Mouse (Mus musculus) forebrain, embryonic 12.5 days (tissue): ENCODE data around the gene Dda1. TPM values are rescaled to one million over a fixed set of nuclear protein-coding genes. Genes with fewer than 3 reads are reported as not detected.
A peak's percentile ranks its signal among the peaks of the same experiment; 100 is the strongest.

Experiments
- ATAC-seq: fragments of 200-750 bp; cut with Nextera tagmentation; 2 replicates; pipeline ENCODE4 v1.8.0; 2017; ENCODE audit warnings: moderate TSS enrichment; ENCODE audit not compliant: low FRiP score
- H3K27ac ChIP-seq: fragments of 300-500 bp; sonication (generic); 2 replicates; pipeline ENCODE4 v1.5.1; 2016; ENCODE audit warnings: mild to moderate bottlenecking
- H3K27me3 ChIP-seq: fragments of 300-500 bp; sonication (generic); 2 replicates; pipeline ENCODE4 v1.6.1; 2016; ENCODE audit warnings: mild to moderate bottlenecking
- H3K36me3 ChIP-seq: fragments of 300-500 bp; sonication (generic); replicated peaks from 2 replicates; pipeline ENCODE4 v1.6.1; 2016; ENCODE audit warnings: mild to moderate bottlenecking
- H3K4me1 ChIP-seq: fragments of 300-500 bp; sonication (generic); 2 replicates; pipeline ENCODE4 v1.6.1; 2016
- H3K4me2 ChIP-seq: fragments of 300-500 bp; sonication (generic); 2 replicates; pipeline ENCODE4 v1.6.1; 2016; ENCODE audit warnings: mild to moderate bottlenecking, moderate library complexity
- H3K4me3 ChIP-seq: fragments of 300-500 bp; sonication (generic); replicated peaks from 2 replicates; pipeline ENCODE4 v1.5.1; 2016; ENCODE audit warnings: mild to moderate bottlenecking
- H3K9ac ChIP-seq: fragments of 300-500 bp; sonication (generic); 2 replicates; pipeline ENCODE4 v1.6.1; 2016; ENCODE audit warnings: mild to moderate bottlenecking
- H3K9me3 ChIP-seq: fragments of 300-500 bp; sonication (generic); 2 replicates; pipeline ENCODE4 v1.6.1; 2016
- WGBS: fragments of 180-500 bp; shearing (Covaris S2); methylation state at CpG from one replicate; pipeline ENCODE4 v1.1.7; 2016; 5-methylcytosine and 5-hydroxymethylcytosine counted together
- polyA plus RNA-seq: library from polyadenylated mRNA; unstranded; fragments of >200 nt; fragmentation: Nextera tagmentation; extraction: Ambion mirVana; gene quantifications from 2 replicates; pipeline ENCODE4 v1.2.1, GENCODE M21; 2016

Gene Dda1
- polyA plus RNA-seq, 1 experiment from 2014 or later = 146 TPM

GRCm38 (mm10) chr8:71461152-71461840 is 7.7 kb upstream of the Dda1 start:
- no peaks in the 10 kb centered on the region for H3K9me3 ChIP-seq
- no peak overlapping the region for H3K27ac ChIP-seq
- ATAC-seq = no peak
- no peak overlapping the region for H3K4me2 ChIP-seq
- H3K36me3 ChIP-seq = peaks cover 58% of the 10 kb centered on the region
- no peak overlapping the region for H3K9ac ChIP-seq
- H3K27me3 ChIP-seq = no peaks in the 10 kb centered on the region
- WGBS = 87% methylated on average over 47 of the region's 47 CpGs
- 0 out of 2 replicates have a peak overlapping the region, but pooled peaks have one; percentile 4 for H3K4me3 ChIP-seq
- peaks cover 51% of the 10 kb centered on the region for H3K4me1 ChIP-seq

DNA sequence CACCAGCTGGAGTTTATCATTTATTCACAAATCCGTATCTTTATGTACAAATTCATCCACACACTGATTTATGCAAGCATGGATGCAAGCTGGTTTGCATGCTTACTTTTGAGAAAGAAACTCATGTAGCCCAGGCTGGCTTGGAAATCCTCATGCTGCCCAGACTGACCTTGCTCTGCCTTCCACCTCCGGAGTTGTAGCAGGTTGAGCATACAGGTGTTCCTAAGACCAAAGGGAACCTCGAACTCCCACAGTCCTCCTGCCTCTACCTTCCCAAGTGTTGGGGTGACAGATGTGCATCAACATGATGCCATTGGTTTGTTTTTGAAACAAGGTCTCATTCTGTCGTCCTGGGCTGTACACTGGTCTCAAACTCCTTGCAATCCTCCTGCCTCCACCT is 6.8 kb upstream of the Dda1 start:
- 70% methylated on average over 4 of the region's 4 CpGs for WGBS
- Histone ChIP-seq H3K4me1 (peaks cover 51% of the 10 kb centered on the region), H3K36me3 (peaks cover 50% of the 10 kb centered on the region), H3K4me3 (peak overlapping the region; percentile 80), H3K9ac (peak overlapping the region; percentile 87), H3K4me2 (peak overlapping the region; percentile 89), H3K27me3 (no peaks in the 10 kb centered on the region), H3K27ac (no peak overlapping the region), H3K9me3 (no peaks in the 10 kb centered on the region)
- ATAC-seq = no peak

DNA sequence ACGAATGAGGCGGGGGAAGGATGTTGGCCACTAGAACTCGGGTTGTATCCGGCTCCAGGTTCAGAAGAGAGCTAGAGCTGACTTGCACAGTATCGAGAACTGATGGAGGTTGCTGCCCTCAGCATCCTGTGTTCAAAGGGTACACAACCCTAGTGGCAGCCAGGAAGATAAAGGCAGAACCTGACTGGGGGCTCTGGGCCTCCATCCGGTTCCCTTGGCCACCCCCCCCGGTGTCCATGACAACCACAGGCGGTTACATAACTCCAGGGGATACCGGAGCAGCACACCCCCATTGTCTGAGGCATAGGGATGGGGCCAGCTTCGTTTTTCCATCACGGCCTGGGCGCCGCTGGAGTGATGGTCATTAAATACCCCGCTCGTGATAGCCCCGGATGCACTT is 6.2 kb upstream of the Dda1 start:
- ATAC-seq = peak; percentile 4
- Histone ChIP-seq H3K9me3 (no peaks in the 10 kb centered on the region), H3K36me3 (peaks cover 44% of the 10 kb centered on the region), H3K9ac (peak overlapping the region; percentile 87), H3K4me2 (peak overlapping the region; percentile 89), H3K27ac (0 out of 2 replicates have a peak overlapping the region, but pooled peaks have one; percentile 80), H3K4me3 (peak overlapping the region; percentile 80), H3K27me3 (no peaks in the 10 kb centered on the region), H3K4me1 (peaks cover 51% of the 10 kb centered on the region)
- 6% methylated on average over 16 of the region's 16 CpGs for WGBS

DNA sequence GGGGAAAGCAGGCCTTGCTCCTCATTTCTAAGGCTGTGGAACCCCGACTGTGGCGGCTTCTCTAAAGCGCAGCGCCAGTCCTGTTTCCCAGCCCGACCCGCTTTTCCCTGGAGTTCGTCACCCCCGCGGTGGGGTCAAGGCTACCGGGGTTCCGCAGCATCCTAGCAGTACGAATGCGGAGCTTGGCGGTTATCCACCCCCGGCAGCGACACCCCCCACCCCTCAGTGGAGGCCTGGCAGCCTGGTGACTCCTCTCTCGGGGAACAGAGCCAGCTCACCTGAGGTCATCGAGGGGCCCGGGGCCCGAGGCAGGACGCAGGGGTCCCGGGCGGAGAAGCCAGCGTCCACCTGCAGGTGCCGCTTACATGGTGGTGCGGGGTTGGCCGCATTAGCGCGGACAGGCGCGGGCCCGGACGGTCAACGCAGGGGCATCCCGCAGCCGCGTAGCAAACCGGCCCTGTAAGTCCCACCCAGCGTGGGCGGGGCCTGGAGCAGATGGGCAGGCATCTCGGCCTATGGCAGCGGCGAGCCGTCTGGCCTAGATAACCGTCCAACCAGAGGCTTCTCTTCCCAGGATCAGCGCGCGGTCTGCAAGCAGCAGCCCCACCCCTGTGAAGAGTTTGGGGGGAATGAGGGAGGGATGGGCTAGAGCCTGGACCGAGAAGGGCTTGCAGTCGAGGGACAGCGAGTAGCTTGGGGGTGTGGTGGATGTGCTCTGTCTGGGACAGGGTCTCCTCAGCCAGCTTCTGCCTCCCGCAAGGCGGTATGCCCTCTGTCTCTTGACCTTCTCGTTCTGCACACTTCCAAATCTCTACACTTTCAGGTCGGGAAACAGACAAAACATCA is 5.6 kb upstream of the Dda1 start, which contains the start of gene Abhd8:
Gene Abhd8, minus strand, starts transcription at position 468 of the 846 bp plus-strand sequence.
- peaks cover 38% of the 10 kb centered on the region for H3K36me3 ChIP-seq
- H3K4me2 ChIP-seq = peak within 1 kb of the TSS; percentile 89
- peak within 1 kb of the TSS; percentile 80 for H3K27ac ChIP-seq
- peak within 1 kb of the TSS; percentile 87 for H3K9ac ChIP-seq
- peak within 1 kb of the TSS; percentile 80 for H3K4me3 ChIP-seq
- H3K27me3 ChIP-seq = no peaks in the 10 kb centered on the region
- H3K9me3 ChIP-seq = no peaks in the 10 kb centered on the region
- H3K4me1 ChIP-seq = peaks cover 50% of the 10 kb centered on the region
- peak; percentile 86 for ATAC-seq
- WGBS = under 1% methylated on average over 55 of the region's 55 CpGs

- H3K4me2 ChIP-seq = peak within 1 kb of the TSS; percentile 89
- no peaks in the 10 kb centered on the region for H3K9me3 ChIP-seq
- peak within 1 kb of the TSS; percentile 80 for H3K27ac ChIP-seq
- H3K4me3 ChIP-seq = peak within 1 kb of the TSS; percentile 80
- under 1% methylated on average over 59 of the region's 59 CpGs for WGBS
- ATAC-seq = peak; percentile 77
- no peaks in the 10 kb centered on the region for H3K27me3 ChIP-seq
- H3K36me3 ChIP-seq = peaks cover 24% of the 10 kb centered on the region
- peak within 1 kb of the TSS; percentile 87 for H3K9ac ChIP-seq
- H3K4me1 ChIP-seq = peaks cover 47% of the 10 kb centered on the region
Observed at GRCm38 (mm10) chr8:71464513-71465500, 4.2 kb upstream of the Dda1 start, which contains the start of gene Mrpl34. Gene Mrpl34 (plus strand): TSS chr8:71464959.

DNA sequence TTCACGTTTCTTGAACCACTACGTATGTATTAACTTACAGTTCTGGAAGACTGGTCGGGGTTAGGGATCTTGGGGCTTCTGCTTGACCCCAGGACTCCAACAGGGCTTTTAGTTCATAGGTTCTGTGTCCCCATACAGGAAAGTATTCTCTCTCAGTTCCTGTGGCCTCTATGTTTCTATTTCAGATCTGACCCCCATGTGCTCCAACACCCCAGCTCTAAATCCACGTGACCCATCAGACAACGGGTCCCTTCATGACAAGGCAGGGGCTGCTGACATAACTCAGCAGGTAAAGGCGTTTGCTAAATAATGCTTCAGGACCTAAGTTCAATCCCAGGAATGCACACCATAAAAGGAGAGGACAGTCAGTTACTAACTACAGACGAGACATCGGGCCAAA is 3.3 kb upstream of the Dda1 start:
- no peaks in the 10 kb centered on the region for H3K27me3 ChIP-seq
- no peak overlapping the region for H3K27ac ChIP-seq
- ATAC-seq = no peak
- H3K4me2 ChIP-seq = peak overlapping the region; percentile 89
- H3K9ac ChIP-seq = peak overlapping the region; percentile 67; the same call in 1 of the 2 replicates
- H3K4me3 ChIP-seq = peak overlapping the region; percentile 80
- peaks cover 17% of the 10 kb centered on the region for H3K36me3 ChIP-seq
- WGBS = 86% methylated on average over 8 of the region's 8 CpGs
- no peaks in the 10 kb centered on the region for H3K9me3 ChIP-seq
- peaks cover 55% of the 10 kb centered on the region for H3K4me1 ChIP-seq

GRCm38 (mm10) chr8:71466198-71466597 is 2.8 kb upstream of the Dda1 start:
- H3K4me1 ChIP-seq = peaks cover 53% of the 10 kb centered on the region
- no peak overlapping the region for H3K9ac ChIP-seq
- peaks cover 17% of the 10 kb centered on the region for H3K36me3 ChIP-seq
- H3K27me3 ChIP-seq = no peaks in the 10 kb centered on the region
- no peak overlapping the region for H3K4me3 ChIP-seq
- H3K27ac ChIP-seq = no peak overlapping the region
- no peak for ATAC-seq
- no peak overlapping the region for H3K4me2 ChIP-seq
- 96% methylated on average over 5 of the region's 5 CpGs for WGBS
- no peaks in the 10 kb centered on the region for H3K9me3 ChIP-seq

DNA sequence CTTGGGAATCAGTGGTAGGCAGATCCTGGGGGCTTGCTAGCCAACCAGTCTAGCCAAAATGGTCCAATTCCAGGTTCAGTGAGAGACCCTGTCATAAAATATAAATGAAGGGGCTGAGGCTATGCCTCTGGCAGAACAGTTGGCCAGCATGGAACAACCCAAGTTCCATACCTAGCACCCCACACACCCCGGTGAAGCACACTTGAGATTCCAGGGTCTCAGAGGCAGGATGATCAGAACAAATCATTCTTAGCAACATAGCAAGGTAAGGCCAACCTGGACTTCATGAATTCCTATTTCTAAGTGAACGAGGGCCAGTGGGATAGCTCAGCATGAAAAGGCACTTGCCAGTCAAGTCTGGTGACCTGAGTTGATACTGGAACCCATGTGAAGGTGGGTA is 1.8 kb upstream of the Dda1 start:
- Histone ChIP-seq H3K4me3 (no peak overlapping the region), H3K4me1 (peaks cover 43% of the 10 kb centered on the region), H3K27me3 (no peaks in the 10 kb centered on the region), H3K27ac (no peak overlapping the region), H3K9ac (no peak overlapping the region), H3K36me3 (peaks cover 20% of the 10 kb centered on the region), H3K4me2 (no peak overlapping the region), H3K9me3 (no peaks in the 10 kb centered on the region)
- WGBS = 86% methylated on average over 2 of the region's 2 CpGs
- no peak for ATAC-seq

- WGBS = 96% methylated on average over 1 of the region's 1 CpGs
- Histone ChIP-seq H3K36me3 (peaks cover 28% of the 10 kb centered on the region), H3K27ac (no peak overlapping the region), H3K9ac (no peak overlapping the region), H3K4me1 (peaks cover 36% of the 10 kb centered on the region), H3K9me3 (no peaks in the 10 kb centered on the region), H3K4me2 (no peak overlapping the region), H3K4me3 (no peak overlapping the region), H3K27me3 (no peaks in the 10 kb centered on the region)
- ATAC-seq = no peak
Observed at GRCm38 (mm10) chr8:71468001-71468400, 998 bp upstream of the Dda1 start.

DNA sequence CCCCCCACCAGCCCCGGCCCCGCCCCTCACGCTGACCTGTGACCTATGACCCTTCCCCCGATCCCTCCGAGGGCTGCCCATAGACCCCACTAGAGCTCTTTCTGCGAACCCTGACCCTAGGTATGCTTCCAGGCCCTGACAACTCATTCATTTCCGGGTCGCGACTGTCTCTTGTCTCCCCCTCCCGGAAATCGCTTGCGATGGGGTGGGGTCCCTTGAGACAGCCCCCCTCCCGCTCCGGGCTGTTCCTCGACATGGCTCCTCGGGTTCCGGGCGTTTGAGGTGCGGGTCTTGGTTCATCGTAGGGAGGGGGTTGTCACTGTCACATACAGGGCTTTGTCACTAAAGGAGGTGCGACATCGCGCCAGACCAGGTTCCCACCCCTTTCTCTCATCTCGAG is 412 bp downstream of the Dda1 start:
- peak overlapping the region; percentile 91 for H3K4me3 ChIP-seq
- H3K27me3 ChIP-seq = no peaks in the 10 kb centered on the region
- no peaks in the 10 kb centered on the region for H3K9me3 ChIP-seq
- H3K4me2 ChIP-seq = peak overlapping the region; percentile 93
- 1% methylated on average over 22 of the region's 24 CpGs for WGBS
- H3K4me1 ChIP-seq = peaks cover 27% of the 10 kb centered on the region
- peaks cover 42% of the 10 kb centered on the region for H3K36me3 ChIP-seq
- H3K9ac ChIP-seq = peak overlapping the region; percentile 83
- peak; percentile 35 for ATAC-seq
- H3K27ac ChIP-seq = peak overlapping the region; percentile 88

DNA sequence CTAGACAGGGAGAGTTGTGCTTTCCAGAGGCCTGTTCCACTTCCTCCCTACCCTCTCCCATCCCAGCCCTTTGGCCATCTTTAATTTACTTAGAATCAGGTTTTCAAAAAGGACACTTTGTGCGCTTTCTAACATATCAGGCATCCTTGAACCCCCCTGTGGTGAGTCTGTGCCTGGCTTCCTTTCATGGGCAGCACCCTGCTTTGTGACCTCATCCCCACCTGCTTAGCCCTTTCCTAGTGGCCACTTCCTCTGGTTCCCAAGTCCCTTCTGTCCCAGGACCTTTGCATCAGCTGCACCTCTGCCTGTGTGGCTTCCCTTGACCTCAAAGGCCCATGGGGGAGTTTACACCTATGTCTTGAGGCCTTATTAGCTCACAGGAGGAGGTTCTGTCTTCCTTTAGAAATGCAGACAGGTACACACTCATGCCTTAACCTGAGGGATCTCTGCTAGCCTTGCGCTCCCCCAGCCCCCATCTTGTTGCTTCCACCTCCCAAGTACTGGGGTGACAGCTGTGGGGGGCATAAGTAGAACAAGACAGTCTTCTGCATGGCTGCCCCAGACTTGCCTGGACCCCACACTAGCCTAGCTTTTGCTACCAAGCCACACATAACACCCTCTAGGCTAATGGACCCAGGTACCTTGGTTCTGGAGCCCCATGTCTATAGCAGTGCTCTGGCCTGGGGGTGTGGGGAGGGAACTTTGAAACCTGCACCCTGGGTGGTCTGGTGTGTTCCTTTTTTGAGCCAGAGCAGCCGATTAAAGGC is 1.3 kb downstream of the Dda1 start:
- Histone ChIP-seq H3K4me3 (peak overlapping the region; percentile 91), H3K9ac (peak overlapping the region; percentile 83; the same call in 1 of the 2 replicates), H3K4me1 (peaks cover 25% of the 10 kb centered on the region), H3K27me3 (no peaks in the 10 kb centered on the region), H3K9me3 (no peaks in the 10 kb centered on the region), H3K36me3 (peaks cover 51% of the 10 kb centered on the region), H3K27ac (peak overlapping the region; percentile 88; the same call in 1 of the 2 replicates), H3K4me2 (peak overlapping the region; percentile 93)
- ATAC-seq = no peak
- WGBS = 83% methylated on average over 3 of the region's 3 CpGs
